Mouse (Mus musculus) G1E (cell line): ENCODE measurements around the gene Snx8. TPM values are rescaled to one million over a fixed set of nuclear protein-coding genes. Genes with fewer than 3 reads are reported as not detected.

Experiments
- ATAC-seq: 2 replicates; pipeline ENCODE4 v1.8.0; 2016; ENCODE audit warnings: mild to moderate bottlenecking; ENCODE audit not compliant: insufficient number of reproducible peaks, poor library complexity, low FRiP score, severe bottlenecking; ENCODE audit errors: extremely low read depth
- DNase-seq: peaks from one replicate; pipeline ENCODE4 v3.0.0; 2012; ENCODE audit warnings: low spot score
- H3K27me3 ChIP-seq: 2 replicates; pipeline ENCODE4 v1.6.1; 2012; ENCODE audit warnings: mild to moderate bottlenecking, low read length, inconsistent platforms; ENCODE audit not compliant: insufficient read depth
- H3K36me3 ChIP-seq: replicated peaks from 2 replicates; pipeline ENCODE3; 2012; ENCODE audit warnings: mild to moderate bottlenecking, inconsistent platforms
- H3K4me1 ChIP-seq: 2 replicates; pipeline ENCODE4 v1.6.1; 2012; ENCODE audit warnings: low read depth, low read length, inconsistent platforms, mixed read lengths; ENCODE audit not compliant: insufficient read depth
- H3K4me3 ChIP-seq: 2 replicates; pipeline ENCODE4 v1.5.1; 2012; ENCODE audit warnings: low read depth, mild to moderate bottlenecking, inconsistent platforms, low read length, moderate library complexity, mixed read lengths
- H3K9me3 ChIP-seq: replicated peaks from 2 replicates; pipeline ENCODE4 v1.6.1; 2012; ENCODE audit warnings: inconsistent platforms
- CTCF ChIP-seq: IDR thresholded peaks from 2 replicates; pipeline ENCODE4 v1.5.1; 2012; ENCODE audit warnings: low read depth, low read length, inconsistent platforms, mixed read lengths
- GATA1 ChIP-seq: IDR thresholded peaks from 2 replicates; pipeline ENCODE4 v1.6.1; 2012; ENCODE audit warnings: borderline replicate concordance, low read length, inconsistent platforms, mixed read lengths
- GATA2 ChIP-seq: IDR thresholded peaks from 2 replicates; pipeline ENCODE4 v1.6.1; 2012; ENCODE audit warnings: low read depth, low read length, inconsistent platforms, borderline replicate concordance
- POLR2AphosphoS5 ChIP-seq: IDR thresholded peaks from 2 replicates; pipeline ENCODE4 v1.6.1; 2012; ENCODE audit warnings: low read depth, low read length, inconsistent platforms; ENCODE audit not compliant: insufficient replicate concordance
- TAL1 ChIP-seq: conservative IDR thresholded peaks from 2 replicates; pipeline ENCODE4 v1.6.1; 2012; ENCODE audit warnings: low read depth, low read length, inconsistent platforms, mixed read lengths
- polyA plus RNA-seq: library from polyadenylated mRNA; stranded (reverse); fragments of >175 nt; gene quantifications from 2 replicates; pipeline ENCODE4 v1.2.3, GENCODE M21; 2012
- total RNA-seq, 2 experiments: library from RNA; stranded (forward) in 1 of 2; stranded (reverse) in 1 of 2; fragments of 200-1000 nt in 1 of 2; fragments of >200 nt in 1 of 2; fragmentation: Nextera tagmentation in 1 of 2; gene quantifications; 2 replicates each; pipeline ENCODE4 v1.2.3; 2014 to 2017

The Snx8 gene
- total and polyA plus RNA-seq, 3 experiments: 17.8 to 21.8 (median 19.9) TPM

GRCm38 (mm10) chr5:140387816-140388510 lies 1.1 kb downstream of the Snx8 start:
- no peak for TF ChIP-seq GATA2
- no peak for TF ChIP-seq POLR2AphosphoS5
- no peak for TF ChIP-seq TAL1
- no peak for TF ChIP-seq GATA1
- no peak for TF ChIP-seq CTCF
- peaks cover 39% of the 10 kb centered on the region for H3K4me1 ChIP-seq

GRCm38 (mm10) chr5:140387236-140387635 lies 1.8 kb downstream of the Snx8 start:
- TF ChIP-seq TAL1 (no peak), GATA1 (no peak), GATA2 (no peak), CTCF (no peak), POLR2AphosphoS5 (no peak)
- Histone ChIP-seq H3K4me3 (no peak overlapping the region), H3K9me3 (no peaks in the 10 kb centered on the region), H3K36me3 (peaks cover 29% of the 10 kb centered on the region), H3K4me1 (peaks cover 44% of the 10 kb centered on the region), H3K27me3 (peaks cover 26% of the 10 kb centered on the region)
- ATAC-seq: no peak
- DNase-seq: no peak

More at GRCm38 (mm10) chr5:140387816-140388510, 1.1 kb downstream of the Snx8 start:
- H3K36me3 ChIP-seq: peaks cover 26% of the 10 kb centered on the region
- no peak for DNase-seq
- peaks cover 30% of the 10 kb centered on the region for H3K27me3 ChIP-seq
- ATAC-seq: no peak
- peak overlapping the region; percentile 88 for H3K4me3 ChIP-seq
- H3K9me3 ChIP-seq: no peaks in the 10 kb centered on the region

- no peak for DNase-seq
- H3K36me3 ChIP-seq: peaks cover 48% of the 10 kb centered on the region
- peaks cover 3% of the 10 kb centered on the region for H3K27me3 ChIP-seq
- no peaks in the 10 kb centered on the region for H3K9me3 ChIP-seq
- ATAC-seq: no peak
- no peak for TF ChIP-seq GATA2
- no peak for TF ChIP-seq POLR2AphosphoS5
- TF ChIP-seq TAL1: no peak
- peaks cover 47% of the 10 kb centered on the region for H3K4me1 ChIP-seq
- no peak overlapping the region for H3K4me3 ChIP-seq
These were observed 4.6 kb downstream of the Snx8 start for GRCm38 (mm10) chr5:140384462-140384861.

- H3K27me3 ChIP-seq: no peaks in the 10 kb centered on the region
- TF ChIP-seq GATA2: no peak
- no peak for TF ChIP-seq CTCF
- no peak overlapping the region for H3K4me3 ChIP-seq
- H3K9me3 ChIP-seq: no peaks in the 10 kb centered on the region
- DNase-seq: no peak
- peaks cover 42% of the 10 kb centered on the region for H3K4me1 ChIP-seq
- peaks cover 50% of the 10 kb centered on the region for H3K36me3 ChIP-seq
- no peak for ATAC-seq
These were observed 5.5 kb downstream of the Snx8 start for GRCm38 (mm10) chr5:140383559-140383958.

GRCm38 (mm10) chr5:140382688-140383087 lies 6.4 kb downstream of the Snx8 start:
- H3K4me1 ChIP-seq: peaks cover 35% of the 10 kb centered on the region
- no peak overlapping the region for H3K4me3 ChIP-seq

GRCm38 (mm10) chr5:140381156-140381555 lies 7.9 kb downstream of the Snx8 start:
- peaks cover 28% of the 10 kb centered on the region for H3K4me1 ChIP-seq

More at GRCm38 (mm10) chr5:140382688-140383087, 6.4 kb downstream of the Snx8 start:
- Histone ChIP-seq H3K9me3 (no peaks in the 10 kb centered on the region), H3K36me3 (peaks cover 54% of the 10 kb centered on the region), H3K27me3 (no peaks in the 10 kb centered on the region)
- ATAC-seq (no peak), DNase-seq (no peak)
- TF ChIP-seq TAL1 (no peak), GATA1 (no peak)

GRCm38 (mm10) chr5:140379299-140379698 lies 9.8 kb downstream of the Snx8 start:
- Histone ChIP-seq H3K36me3 (peaks cover 36% of the 10 kb centered on the region), H3K27me3 (no peaks in the 10 kb centered on the region), H3K4me3 (no peak overlapping the region), H3K9me3 (no peaks in the 10 kb centered on the region), H3K4me1 (peaks cover 30% of the 10 kb centered on the region)
- no peak for TF ChIP-seq GATA1
- ATAC-seq: no peak
- no peak for DNase-seq

More at GRCm38 (mm10) chr5:140381156-140381555, 7.9 kb downstream of the Snx8 start:
- no peak overlapping the region for H3K4me3 ChIP-seq
- ATAC-seq: no peak
- no peaks in the 10 kb centered on the region for H3K27me3 ChIP-seq
- peaks cover 46% of the 10 kb centered on the region for H3K36me3 ChIP-seq
- TF ChIP-seq TAL1: no peak
- TF ChIP-seq CTCF: no peak
- TF ChIP-seq GATA1: no peak
- no peak for TF ChIP-seq GATA2
- TF ChIP-seq POLR2AphosphoS5: no peak
- H3K9me3 ChIP-seq: no peaks in the 10 kb centered on the region
- DNase-seq: no peak
